Mouse (Mus musculus) brain, embryonic 14.5 days (tissue): ENCODE data around the gene Efl1.

Source experiments
- CTCF ChIP-seq: fragments of 200-500 bp; IDR thresholded peaks from 2 replicates; pipeline ENCODE4 v1.5.1; 2012; ENCODE audit warnings: inconsistent platforms, mild to moderate bottlenecking, moderate library complexity, borderline replicate concordance; ENCODE audit not compliant: insufficient read depth, insufficient read length; ENCODE audit errors: extremely low read depth
- POLR2A ChIP-seq: fragments of 200-500 bp; IDR thresholded peaks from 2 replicates; pipeline ENCODE4 v1.6.1; 2012; ENCODE audit warnings: mild to moderate bottlenecking, inconsistent platforms, borderline replicate concordance; ENCODE audit not compliant: poor library complexity, insufficient read depth, insufficient read length, severe bottlenecking; ENCODE audit errors: extremely low read depth

DNA sequence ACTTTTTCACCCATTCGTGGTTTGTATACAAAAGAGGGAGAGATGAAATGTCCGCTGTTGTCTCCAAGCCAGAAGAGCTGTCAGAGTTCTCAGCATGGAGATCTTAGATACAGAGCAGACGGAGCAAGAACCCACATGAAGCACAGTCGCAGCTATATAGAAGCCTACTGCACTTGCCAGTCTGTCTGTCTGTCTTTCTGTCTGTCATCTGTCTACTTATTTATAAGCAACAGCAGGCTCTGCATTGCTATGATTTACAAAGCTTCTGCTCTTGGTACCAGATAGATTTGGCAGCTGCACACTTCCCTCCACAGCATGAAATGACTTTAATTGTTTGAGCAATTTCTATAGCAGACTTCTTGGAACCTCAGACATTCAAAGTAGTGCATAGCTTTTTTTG lies 110.1 kb downstream of the Efl1 start:
- TF ChIP-seq CTCF, result no peak
- TF ChIP-seq POLR2A, result no peak
